Mouse (Mus musculus) hindbrain, embryonic 11.5 days (tissue): ENCODE data around the gene AI987944. TPM values are rescaled to one million over a fixed set of nuclear protein-coding genes. Genes with fewer than 3 reads are reported as not detected.

Experiments used
- ATAC-seq: fragments of 200-750 bp; cut with Nextera tagmentation; 2 replicates; pipeline ENCODE4 v1.8.0; 2017; ENCODE audit warnings: mild to moderate bottlenecking, moderate TSS enrichment, moderate library complexity; ENCODE audit not compliant: low FRiP score
- DNase-seq: peaks from one replicate; pipeline ENCODE4 v3.0.0-alpha.2; 2015; ENCODE audit warnings: low spot score
- H3K27ac ChIP-seq: fragments of 300-500 bp; sonication (generic); 2 replicates; pipeline ENCODE4 v1.5.1; 2014; ENCODE audit warnings: mild to moderate bottlenecking, low read depth, low read length
- H3K27me3 ChIP-seq: fragments of 300-500 bp; sonication (generic); 2 replicates; pipeline ENCODE4 v1.6.1; 2014; ENCODE audit warnings: mild to moderate bottlenecking, low read length, moderate library complexity, mixed read lengths; ENCODE audit not compliant: control insufficient read depth, insufficient read depth
- H3K36me3 ChIP-seq: fragments of 300-500 bp; sonication (generic); 2 replicates; pipeline ENCODE4 v1.6.1; 2014; ENCODE audit warnings: mild to moderate bottlenecking, low read length, moderate library complexity, mixed read lengths; ENCODE audit not compliant: control insufficient read depth, insufficient read depth
- H3K4me1 ChIP-seq: fragments of 300-500 bp; sonication (generic); replicated peaks from 2 replicates; pipeline ENCODE4 v1.6.1; 2014; ENCODE audit warnings: low read length, mixed read lengths; ENCODE audit not compliant: control insufficient read depth, insufficient read depth
- H3K4me2 ChIP-seq: fragments of 300-500 bp; sonication (generic); replicated peaks from 2 replicates; pipeline ENCODE4 v1.6.1; 2014; ENCODE audit warnings: mild to moderate bottlenecking, low read depth, low read length
- H3K4me3 ChIP-seq: fragments of 300-500 bp; sonication (generic); 2 replicates; pipeline ENCODE4 v1.5.1; 2014; ENCODE audit warnings: low read depth, low read length
- H3K9ac ChIP-seq: fragments of 300-500 bp; sonication (generic); 2 replicates; pipeline ENCODE4 v1.6.1; 2014; ENCODE audit warnings: low read depth, low read length
- H3K9me3 ChIP-seq: fragments of 300-500 bp; sonication (generic); 2 replicates; pipeline ENCODE4 v1.6.1; 2016; ENCODE audit warnings: low read length; ENCODE audit not compliant: control insufficient read depth
- WGBS: fragments of 180-500 bp; shearing (Covaris S2); extraction: QIAGEN DNeasy Blood & Tissue Kit; methylation state at CpG from one replicate; pipeline ENCODE4 v1.1.7; 2014; 5-methylcytosine and 5-hydroxymethylcytosine counted together
- polyA plus RNA-seq: library from polyadenylated mRNA; unstranded; fragments of >200 nt; fragmentation: Nextera tagmentation; extraction: Ambion mirVana; gene quantifications from 2 replicates; pipeline ENCODE4 v1.2.1, GENCODE M21; 2014

AI987944 gene
- 9.9 and 11.9 TPM in 2 replicates for polyA plus RNA-seq

DNA sequence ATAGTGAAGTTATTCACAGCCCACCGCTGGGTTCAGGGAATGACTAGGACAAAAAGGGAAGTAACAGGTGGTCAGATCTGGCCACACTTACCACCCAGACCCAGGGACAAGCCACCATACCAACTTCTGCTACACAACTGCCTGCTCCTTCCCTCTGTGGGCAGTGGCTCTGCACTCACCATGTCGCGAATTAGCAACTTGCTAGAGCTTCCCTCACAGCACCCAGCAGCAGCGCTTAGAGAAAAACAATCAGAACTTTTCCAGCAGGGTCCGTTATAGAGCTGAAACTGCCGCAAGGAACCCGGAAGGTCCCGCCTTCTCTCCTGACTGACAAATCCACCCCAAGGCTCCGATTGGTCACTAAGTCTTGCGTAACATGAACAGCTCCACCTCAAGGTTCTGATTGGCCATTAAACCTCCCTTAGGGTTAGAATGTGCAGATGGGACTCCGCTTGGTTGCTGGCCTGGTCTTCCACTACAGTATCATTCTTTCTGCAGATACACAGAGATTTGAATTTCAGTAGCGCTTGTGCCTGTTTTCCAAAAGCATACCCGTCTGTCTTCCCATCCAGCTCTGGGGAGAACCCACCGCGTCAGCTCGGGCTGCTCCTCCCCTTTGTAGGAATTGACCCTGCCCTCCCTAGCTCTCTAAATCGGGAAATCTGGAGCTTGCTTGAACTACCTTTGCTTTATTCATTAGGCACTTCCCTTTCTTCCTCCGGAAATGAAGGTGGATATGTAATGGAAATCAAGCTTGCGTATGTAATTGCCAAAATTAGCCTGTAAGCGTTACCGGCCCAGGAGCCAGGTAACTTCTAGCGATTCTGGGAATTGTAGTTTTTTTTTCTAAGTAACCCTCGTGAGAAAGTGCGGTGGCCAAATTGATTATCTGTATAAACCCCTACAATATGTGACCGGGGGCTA, at the start of gene AI987944:
TSS of gene AI987944 (minus strand) at position 332 of the 924 bp plus-strand sequence.
- ATAC-seq: peak; percentile 100
- under 1% methylated on average over 24 of the region's 25 CpGs for WGBS

DNA sequence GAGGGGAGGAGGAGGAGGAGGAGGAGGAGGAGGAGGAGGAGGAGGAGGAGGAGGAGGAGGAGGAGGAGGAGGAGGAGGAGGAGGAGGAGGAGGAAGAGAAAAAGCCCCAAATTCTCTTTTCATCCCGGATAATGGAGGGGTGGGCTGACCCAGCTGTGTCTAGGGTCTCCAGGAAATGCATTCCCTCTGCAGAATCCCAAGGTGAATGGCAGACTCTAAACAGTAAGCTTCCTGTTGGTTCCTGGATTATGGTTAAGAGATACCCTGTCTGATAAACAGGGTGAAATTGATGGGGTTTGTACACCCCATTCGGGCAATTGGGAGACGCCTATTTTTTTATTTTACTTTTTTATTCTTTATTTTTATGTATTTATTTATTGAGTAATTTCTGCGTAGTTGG, 951 bp upstream of the AI987944 start:
- ATAC-seq: no peak
- Histone ChIP-seq H3K4me1 (no peaks in the 10 kb centered on the region), H3K27ac (no peak overlapping the region), H3K9me3 (no peaks in the 10 kb centered on the region), H3K4me3 (no peak overlapping the region), H3K4me2 (no peak overlapping the region), H3K9ac (no peak overlapping the region), H3K36me3 (no peaks in the 10 kb centered on the region), H3K27me3 (no peaks in the 10 kb centered on the region)
- whole genome bisulfite sequencing: 69% methylated on average over 4 of the region's 4 CpGs
- peak; percentile 8 for DNase-seq

More for the DNA sequence above, at the start of gene AI987944:
- Histone ChIP-seq H3K4me2 (peak within 1 kb of the TSS; percentile 43), H3K4me3 (peak within 1 kb of the TSS; percentile 59), H3K9ac (peak within 1 kb of the TSS; percentile 53), H3K27ac (peak within 1 kb of the TSS; percentile 70), H3K9me3 (no peaks in the 10 kb centered on the region), H3K27me3 (no peaks in the 10 kb centered on the region), H3K4me1 (no peaks in the 10 kb centered on the region), H3K36me3 (no peaks in the 10 kb centered on the region)
- peak; percentile 85 for DNase-seq

Other genes with a start within 250 kb of the AI987944 start
- gene Gm5592, start 239.5 kb downstream of the AI987944 start, polyA plus RNA-seq: not detected in 2 replicates
- 0.13 and 0.22 TPM in 2 replicates for gene Vmn2r57, start 55.3 kb upstream of the AI987944 start, polyA plus RNA-seq
- 0.07 and 0.09 TPM in 2 replicates for gene Gm20449, start 106.0 kb upstream of the AI987944 start, polyA plus RNA-seq
- 6.3 and 6.4 TPM in 2 replicates for gene AW146154, start 106.5 kb upstream of the AI987944 start, polyA plus RNA-seq
- gene Gm6871, start 180.3 kb upstream of the AI987944 start, polyA plus RNA-seq: not detected in 2 replicates
- gene 2610021A01Rik, start 205.9 kb upstream of the AI987944 start, polyA plus RNA-seq: 17.2 and 18.6 TPM in 2 replicates
- gene Zfp788, start 239.8 kb upstream of the AI987944 start, polyA plus RNA-seq: 19.4 and 19.5 TPM in 2 replicates